27 mouse cellular contexts compared by ENCODE assay signal in genomic region chr19:28567100-28567499, GRCm38 (mm10).
DNase-seq lines count a peak whose midpoint lies in the region; ATAC-seq and TF ChIP-seq lines count a peak whose summit lies in the region.
"Had no signal": no experiment of that assay in that cellular context is flagged by ENCODE, and none has a peak within 500 bp of the region (broad histone marks: within the 10 kb centered on the region; RNA-seq: fewer than 3 reads in every experiment).

No protein-coding gene starts in this region.

- no peaks in the 10 kb centered on the region for H3K27me3 ChIP-seq in kidney, embryonic 15.5 days
- no peaks in the 10 kb centered on the region for H3K27me3 ChIP-seq in intestine, embryonic 16.5 days (replicated peaks; ENCODE audit: control insufficient read depth, insufficient read depth, low read length)
- H3K27me3 ChIP-seq: forebrain, embryonic 15.5 days; hindbrain, embryonic 12.5 days; hindbrain, embryonic 15.5 days; Patski had no signal

- WGBS in kidney, embryonic 15.5 days: 50% methylated on average over 1 of the region's 1 CpGs
- 65% methylated on average over 1 of the region's 1 CpGs for WGBS in intestine, embryonic 16.5 days

- H3K4me3 ChIP-seq in kidney, embryonic 15.5 days (replicated peaks): no peak overlapping the region
- no peak overlapping the region for H3K4me3 ChIP-seq in ES-E14 (ENCODE audit: insufficient read depth in 1 of 2, low read depth in 1 of 2, low read length in 2 of 2, poor library complexity in 1 of 2, severe bottlenecking in 1 of 2)
- no peak overlapping the region for H3K4me3 ChIP-seq in intestine, embryonic 16.5 days (ENCODE audit: low read length)
- H3K4me3 ChIP-seq: embryonic facial prominence, embryonic 12.5 days; erythroblast, embryonic 14.5 days; forebrain, embryonic 12.5 days; forebrain, embryonic 15.5 days; heart, adult 2 months; hindbrain, embryonic 12.5 days; hindbrain, embryonic 15.5 days had no signal

- peak; percentile 62 for DNase-seq in heart, adult 11 months
- no peak for DNase-seq in heart, adult 8-10 months (ENCODE audit: low spot score)
- no peak for DNase-seq in kidney, postnatal 36 days
- DNase-seq in 416B (ENCODE audit: low read depth): peak; percentile 21
- no peak for DNase-seq in ES-E14 (ENCODE audit: low read depth, low spot score)
- no peak for DNase-seq in right cerebral cortex, postnatal 4 days
- DNase-seq: adrenal gland, postnatal 10 days; adrenal gland, postnatal 36 days; cerebellum, adult 11 months; cerebellum, adult 2 months; cerebellum, adult 9-11 months; cerebellum, postnatal 25 days; embryo, embryonic 11 days; gastrocnemius, postnatal 25 days; heart, adult 2 months had no signal

- in situ Hi-C loops in ES-E14 (cut with MboI; ENCODE audit: low sequenced_read_pairs in 2 of 2, unreplicated experiment in 2 of 2): no loop called here

- ATAC-seq in kidney, embryonic 15.5 days (replicated peaks; ENCODE audit: low FRiP score): no peak
- no peak for ATAC-seq in intestine, embryonic 16.5 days
- ATAC-seq: CD4-positive, CD25-positive, alpha-beta regulatory T cell, adult 4 months; forebrain, embryonic 15.5 days; Patski had no signal

- no peak overlapping the region for H3K9ac ChIP-seq in kidney, embryonic 15.5 days
- no peak overlapping the region for H3K9ac ChIP-seq in ES-E14 (ENCODE audit: insufficient read depth, low read depth, low read length, poor library complexity, severe bottlenecking)
- H3K9ac ChIP-seq in intestine, embryonic 16.5 days (ENCODE audit: low read depth, low read length): no peak overlapping the region
- H3K9ac ChIP-seq: embryonic facial prominence, embryonic 12.5 days; forebrain, embryonic 12.5 days; forebrain, embryonic 15.5 days; hindbrain, embryonic 12.5 days; hindbrain, embryonic 15.5 days had no signal

- no peak overlapping the region for H3K4me2 ChIP-seq in kidney, embryonic 15.5 days
- H3K4me2 ChIP-seq in intestine, embryonic 16.5 days (ENCODE audit: low read depth, low read length): no peak overlapping the region
- H3K4me2 ChIP-seq: embryonic facial prominence, embryonic 12.5 days; forebrain, embryonic 12.5 days; forebrain, embryonic 15.5 days; heart, embryonic 11.5 days; hindbrain, embryonic 12.5 days; hindbrain, embryonic 15.5 days had no signal

- no peaks in the 10 kb centered on the region for H3K9me3 ChIP-seq in kidney, embryonic 15.5 days (replicated peaks)
- H3K9me3 ChIP-seq in ES-E14 (ENCODE audit: control insufficient read depth, insufficient read depth, low read depth, low read length): no peaks in the 10 kb centered on the region
- no peaks in the 10 kb centered on the region for H3K9me3 ChIP-seq in intestine, embryonic 16.5 days (ENCODE audit: control insufficient read depth, low read length)
- H3K9me3 ChIP-seq: embryonic facial prominence, embryonic 12.5 days; forebrain, embryonic 12.5 days; forebrain, embryonic 15.5 days; G1E; hindbrain, embryonic 12.5 days; hindbrain, embryonic 15.5 days had no signal

- H3K36me3 ChIP-seq in kidney, embryonic 15.5 days: no peaks in the 10 kb centered on the region
- no peaks in the 10 kb centered on the region for H3K36me3 ChIP-seq in ES-E14 (ENCODE audit: control insufficient read depth, insufficient read depth, low read length, poor library complexity, severe bottlenecking)
- H3K36me3 ChIP-seq in intestine, embryonic 16.5 days (ENCODE audit: control insufficient read depth, insufficient read depth, low read length): no peaks in the 10 kb centered on the region
- H3K36me3 ChIP-seq: embryonic facial prominence, embryonic 12.5 days; forebrain, embryonic 12.5 days; forebrain, embryonic 15.5 days; G1E; hindbrain, embryonic 12.5 days; hindbrain, embryonic 15.5 days had no signal

- peaks cover 22% of the 10 kb centered on the region for H3K4me1 ChIP-seq in kidney, embryonic 15.5 days
- H3K4me1 ChIP-seq in ES-E14 (ENCODE audit: control insufficient read depth in 2 of 2, insufficient read depth in 2 of 2, low read length in 2 of 2, poor library complexity in 1 of 2): peaks cover 0 to 18% of the 10 kb centered on the region in 2 experiments; a peak in 2 of 4 replicates
- no peaks in the 10 kb centered on the region for H3K4me1 ChIP-seq in intestine, embryonic 16.5 days (ENCODE audit: control insufficient read depth, insufficient read depth, low read length)
- H3K4me1 ChIP-seq: forebrain, embryonic 15.5 days; hindbrain, embryonic 15.5 days had no signal

- 0 out of 2 replicates have a peak overlapping the region, but pooled peaks have one; percentile 2 for H3K27ac ChIP-seq in kidney, embryonic 15.5 days
- peak overlapping the region; percentile 44; the same call in 1 of the 2 replicates for H3K27ac ChIP-seq in ES-E14 (ENCODE audit: insufficient read depth, low read depth, low read length, poor library complexity, severe bottlenecking)
- no peak overlapping the region for H3K27ac ChIP-seq in intestine, embryonic 16.5 days (ENCODE audit: low read length)
- H3K27ac ChIP-seq: embryonic facial prominence, embryonic 12.5 days; forebrain, embryonic 12.5 days; forebrain, embryonic 15.5 days; heart, adult 2 months; hindbrain, embryonic 12.5 days; hindbrain, embryonic 15.5 days had no signal

TF ChIP-seq in ES-E14, 5 proteins besides CTCF, POLR2A, EP300 and RAD21:
- TF ChIP-seq HCFC1 (IDR thresholded peaks at IDR 0.05; ENCODE audit: borderline replicate concordance, insufficient read depth, low read length) (no peak), ZNF384 (IDR thresholded peaks at IDR 0.05; ENCODE audit: low read depth, low read length) (no peak), ZC3H11A (IDR thresholded peaks at IDR 0.05; ENCODE audit: borderline replicate concordance, low read depth, low read length) (no peak), CHD2 (IDR thresholded peaks at IDR 0.05; ENCODE audit: low read depth, low read length) (no peak), MAFK (IDR thresholded peaks at IDR 0.05; ENCODE audit: insufficient read depth, low read depth, low read length) (no peak)

Comparison
In these comparisons a context has a peak if more than half of its experiments do, and no peak if none do; other contexts are left out.
1. DNase-seq: peak in heart, adult 11 months (single experiment) and 416B (single experiment); none in heart, adult 8-10 months (single experiment), kidney, postnatal 36 days (0 of 2), ES-E14 (single experiment) and right cerebral cortex, postnatal 4 days (single experiment).